Comparison of ENCODE assay signal across 11 mouse cellular contexts in the genomic region with DNA sequence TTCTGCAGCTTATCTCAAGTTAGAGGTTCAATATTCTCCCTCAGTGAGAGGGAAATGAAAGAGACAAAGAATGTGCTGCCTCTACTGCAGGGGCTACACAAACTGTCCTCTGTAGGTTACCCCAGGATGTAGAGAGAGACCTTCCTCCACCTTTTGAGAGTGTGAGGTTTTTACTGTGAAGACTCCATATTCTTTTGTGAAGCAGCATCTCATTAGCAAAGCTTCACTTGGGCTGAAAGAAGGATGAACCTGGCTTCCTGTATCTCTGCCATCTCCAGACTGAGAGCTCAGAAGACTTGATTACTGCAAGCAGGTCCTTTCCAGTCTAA.
DNase-seq lines count a peak whose midpoint lies in the region; ATAC-seq lines count a peak whose summit lies in the region.
"Had no signal": no experiment of that assay in that cellular context is flagged by ENCODE, and none has a peak within 500 bp of the region (broad histone marks: within the 10 kb centered on the region; RNA-seq: fewer than 3 reads in every experiment).

No protein-coding gene starts in this region.

- no peak overlapping the region for H3K4me2 ChIP-seq in forebrain, embryonic 13.5 days
- no peak overlapping the region for H3K4me2 ChIP-seq in midbrain, embryonic 13.5 days (replicated peaks)
- H3K4me2 ChIP-seq: kidney, embryonic 15.5 days; lung, embryonic 14.5 days had no signal

- H3K36me3 ChIP-seq in erythroblast, embryonic 14.5 days (ENCODE audit: control insufficient read depth), result no peaks in the 10 kb centered on the region
- H3K36me3 ChIP-seq in forebrain, embryonic 13.5 days (ENCODE audit: poor library complexity, severe bottlenecking), result no peaks in the 10 kb centered on the region
- no peaks in the 10 kb centered on the region for H3K36me3 ChIP-seq in limb, embryonic 10.5 days
- no peaks in the 10 kb centered on the region for H3K36me3 ChIP-seq in midbrain, embryonic 13.5 days
- H3K36me3 ChIP-seq: kidney, embryonic 15.5 days had no signal

- peaks cover 13% of the 10 kb centered on the region for H3K27me3 ChIP-seq in erythroblast, embryonic 14.5 days (ENCODE audit: control insufficient read depth)
- H3K27me3 ChIP-seq in forebrain, embryonic 13.5 days, result no peaks in the 10 kb centered on the region
- no peaks in the 10 kb centered on the region for H3K27me3 ChIP-seq in limb, embryonic 10.5 days (ENCODE audit: low read depth, poor library complexity, severe bottlenecking)
- no peaks in the 10 kb centered on the region for H3K27me3 ChIP-seq in midbrain, embryonic 13.5 days
- H3K27me3 ChIP-seq: kidney, embryonic 15.5 days had no signal

- no peak for ATAC-seq in forebrain, embryonic 13.5 days
- ATAC-seq in midbrain, embryonic 13.5 days, result no peak

- no peak for DNase-seq in limb, embryonic 10.5 days (ENCODE audit: low spot score)
- no peak for DNase-seq in cerebellum, postnatal 4 days (ENCODE audit: low spot score in 2 of 2)
- no peak for DNase-seq in urinary bladder, postnatal 10 days (ENCODE audit: low spot score)
- no peak for DNase-seq in layer of hippocampus, postnatal 25 days (ENCODE audit: extremely low spot score in 1 of 2, low spot score in 1 of 2)
- DNase-seq: cerebellum, adult 18-20 months; heart, postnatal 14 days; lung, embryonic 14.5 days had no signal

- peak overlapping the region; percentile 36 for H3K4me3 ChIP-seq in erythroblast, embryonic 14.5 days (replicated peaks)
- no peak overlapping the region for H3K4me3 ChIP-seq in forebrain, embryonic 13.5 days
- H3K4me3 ChIP-seq in limb, embryonic 10.5 days, result no peak overlapping the region
- no peak overlapping the region for H3K4me3 ChIP-seq in midbrain, embryonic 13.5 days (replicated peaks)
- H3K4me3 ChIP-seq: kidney, embryonic 15.5 days had no signal

- peaks cover 68% of the 10 kb centered on the region for H3K4me1 ChIP-seq in erythroblast, embryonic 14.5 days (ENCODE audit: control insufficient read depth)
- peaks cover 66% of the 10 kb centered on the region for H3K4me1 ChIP-seq in forebrain, embryonic 13.5 days
- H3K4me1 ChIP-seq in limb, embryonic 10.5 days, result peaks cover 26% of the 10 kb centered on the region
- peaks cover 67% of the 10 kb centered on the region for H3K4me1 ChIP-seq in midbrain, embryonic 13.5 days (replicated peaks)
- H3K4me1 ChIP-seq: kidney, embryonic 15.5 days had no signal

- no peaks in the 10 kb centered on the region for H3K9me3 ChIP-seq in erythroblast, embryonic 14.5 days (ENCODE audit: control insufficient read depth, low read length)
- no peaks in the 10 kb centered on the region for H3K9me3 ChIP-seq in forebrain, embryonic 13.5 days (replicated peaks)
- H3K9me3 ChIP-seq in limb, embryonic 10.5 days (replicated peaks), result no peaks in the 10 kb centered on the region
- no peaks in the 10 kb centered on the region for H3K9me3 ChIP-seq in midbrain, embryonic 13.5 days
- H3K9me3 ChIP-seq: kidney, embryonic 15.5 days had no signal

- peak overlapping the region; percentile 72 for H3K27ac ChIP-seq in forebrain, embryonic 13.5 days
- peak overlapping the region; percentile 4; the same call in 1 of the 2 replicates for H3K27ac ChIP-seq in limb, embryonic 10.5 days
- peak overlapping the region; percentile 90 for H3K27ac ChIP-seq in midbrain, embryonic 13.5 days
- H3K27ac ChIP-seq: kidney, embryonic 15.5 days had no signal

- no peak overlapping the region for H3K9ac ChIP-seq in forebrain, embryonic 13.5 days
- no peak overlapping the region for H3K9ac ChIP-seq in midbrain, embryonic 13.5 days (replicated peaks)
- H3K9ac ChIP-seq: kidney, embryonic 15.5 days; lung, embryonic 14.5 days had no signal

Comparison
In these comparisons a context has a peak if more than half of its experiments do, and no peak if none do; other contexts are left out.
1. H3K27ac ChIP-seq: peak in every context shown above with its lines; median percentile 90 in midbrain, embryonic 13.5 days; 72 in forebrain, embryonic 13.5 days; 4 in limb, embryonic 10.5 days.